Mouse (Mus musculus) cortical plate, adult 2 months (tissue): Measurements from ENCODE around the gene Tarsl2.

Experiments
- CTCF ChIP-seq: fragments of 200-500 bp; IDR thresholded peaks from 2 replicates; pipeline ENCODE4 v1.5.1; 2011; ENCODE audit warnings: mild to moderate bottlenecking, control low read depth, low read length; ENCODE audit not compliant: insufficient read depth; ENCODE audit errors: extremely low read depth
- POLR2A ChIP-seq: fragments of 200-500 bp; IDR thresholded peaks from 2 replicates; pipeline ENCODE4 v1.6.1; 2011; ENCODE audit warnings: mild to moderate bottlenecking, low read length, control low read depth; ENCODE audit not compliant: insufficient read depth; ENCODE audit errors: extremely low read depth

DNA sequence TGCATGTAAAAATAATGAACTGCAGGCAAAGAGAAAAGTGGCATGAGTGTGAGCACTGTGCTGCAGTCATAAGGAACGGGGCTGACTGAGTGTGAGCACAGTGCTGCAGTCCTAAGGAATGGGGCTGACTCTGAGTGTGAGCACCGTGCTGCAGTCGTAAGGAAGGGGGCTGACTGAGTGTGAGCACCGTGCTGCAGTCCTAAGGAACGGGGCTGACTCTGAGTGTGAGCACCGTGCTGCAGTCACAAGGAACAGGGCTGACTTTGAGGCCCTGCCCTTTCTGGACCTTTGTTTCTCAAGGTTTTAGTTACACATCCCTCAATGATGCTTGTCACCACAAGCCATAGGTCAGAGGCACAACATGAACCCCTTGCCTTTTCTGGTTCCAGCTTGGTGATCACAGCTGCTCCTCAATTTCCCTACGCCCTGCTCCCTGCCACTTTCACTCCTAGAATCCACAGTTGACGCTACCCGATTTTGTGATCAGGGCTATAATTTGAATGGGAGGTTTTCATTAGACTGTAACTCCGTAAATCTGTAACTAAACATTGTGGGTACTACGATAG lies 18.6 kb downstream of the Tarsl2 start:
- TF ChIP-seq CTCF: no peak
- no peak for TF ChIP-seq POLR2A
